Mouse (Mus musculus) bone marrow, adult 2 months (tissue): ENCODE data around the gene Gm26602.

Experiments
- CTCF ChIP-seq: fragments of 200-500 bp; IDR thresholded peaks from 2 replicates; pipeline ENCODE4 v1.5.1; 2011; ENCODE audit warnings: low read length, control low read depth; ENCODE audit not compliant: control insufficient read depth, insufficient read depth
- POLR2A ChIP-seq: fragments of 200-500 bp; IDR thresholded peaks from 2 replicates; pipeline ENCODE4 v1.6.1; 2011; ENCODE audit warnings: low read depth, mild to moderate bottlenecking, control low read depth, low read length, borderline replicate concordance; ENCODE audit not compliant: control insufficient read depth

DNA sequence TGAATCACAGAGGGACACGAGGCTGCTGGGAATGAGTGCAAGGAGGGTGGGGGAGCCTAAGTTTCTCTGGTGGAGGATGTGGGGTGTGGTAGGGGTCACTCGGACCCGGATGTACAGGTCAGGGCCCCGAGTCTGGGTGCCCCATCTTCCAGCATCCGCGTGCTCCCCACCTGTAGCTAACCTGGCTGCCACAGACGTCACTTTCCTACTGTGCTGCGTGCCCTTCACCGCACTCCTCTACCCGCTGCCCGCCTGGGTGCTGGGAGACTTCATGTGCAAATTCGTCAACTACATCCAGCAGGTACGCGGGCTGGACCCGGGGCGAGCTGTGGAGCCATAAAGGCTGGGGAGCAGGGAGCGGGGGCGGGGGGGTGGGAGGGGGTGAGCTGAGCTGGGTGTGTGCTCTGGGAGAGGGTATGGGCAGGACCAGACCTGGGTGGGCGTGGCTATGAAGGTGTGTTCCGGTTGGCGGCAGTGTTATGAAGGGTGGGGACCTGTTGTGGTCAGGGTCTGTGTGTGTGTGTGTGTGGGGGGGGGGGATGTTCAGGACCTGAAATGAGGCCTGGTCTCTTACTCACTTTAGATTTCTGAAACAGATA lies 8.7 kb downstream of the Gm26602 start:
- TF ChIP-seq CTCF (no peak), POLR2A (no peak)
